Mouse (Mus musculus): ENCODE results near the gene Ddx60. TPM values are rescaled to one million over a fixed set of nuclear protein-coding genes. Genes with fewer than 3 reads are reported as not detected.

The Ddx60 gene
- total RNA-seq, 2 experiments from 2014 or later = 0.72 to 0.81 TPM

DNA sequence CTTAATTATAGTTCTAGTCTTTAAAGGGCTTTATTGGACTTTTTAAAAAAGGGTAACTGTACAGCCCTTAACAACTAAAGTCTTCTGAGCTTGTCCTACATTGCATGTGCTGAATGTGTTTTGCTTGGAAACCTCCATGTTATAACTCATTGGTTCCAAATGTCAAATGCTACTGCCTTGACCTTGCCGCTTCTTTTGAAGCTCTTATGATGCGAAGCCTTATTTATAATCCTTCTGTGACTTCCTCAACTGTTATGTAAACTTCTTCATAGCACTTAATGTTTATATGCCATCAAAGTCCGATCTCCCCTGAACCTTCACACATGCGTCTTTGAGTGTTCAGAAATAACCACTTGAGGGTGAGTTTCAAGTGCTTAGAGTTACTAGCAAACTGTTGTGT is 57.1 kb downstream of the Ddx60 start:
- intact Hi-C loops (cut with DNase I) = no loop called here

GRCm38 (mm10) chr8:61985703-61986475 is 58.0 kb downstream of the Ddx60 start:
- no peak for DNase-seq
- intact Hi-C loops (cut with DNase I) = no loop called here

More for the DNA sequence above, 57.1 kb downstream of the Ddx60 start:
- no peak for DNase-seq

GRCm38 (mm10) chr8:61989464-61989863 is 61.6 kb downstream of the Ddx60 start:
- DNase-seq = no peak
- intact Hi-C loops (cut with DNase I) = no loop called here

DNA sequence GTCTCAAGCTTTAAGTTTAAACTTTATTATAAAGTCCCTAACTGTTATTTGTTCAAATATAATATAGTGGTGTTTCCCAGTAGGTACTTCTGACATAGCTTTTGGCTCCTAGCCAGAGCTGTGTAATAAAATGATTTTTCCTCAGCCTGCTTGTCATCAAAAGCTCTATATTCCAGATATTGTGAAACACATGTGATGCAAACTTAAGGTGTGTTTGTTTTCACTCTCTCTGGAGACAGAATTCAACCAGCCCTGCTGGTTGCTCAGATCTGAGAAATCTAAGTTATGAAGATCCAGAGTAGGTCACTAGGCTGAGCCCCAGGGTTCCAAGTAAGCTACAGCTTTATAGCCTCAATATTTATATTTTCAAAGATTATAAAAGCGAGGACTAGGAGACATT is 64.9 kb downstream of the Ddx60 start:
- no peak for DNase-seq

DNA sequence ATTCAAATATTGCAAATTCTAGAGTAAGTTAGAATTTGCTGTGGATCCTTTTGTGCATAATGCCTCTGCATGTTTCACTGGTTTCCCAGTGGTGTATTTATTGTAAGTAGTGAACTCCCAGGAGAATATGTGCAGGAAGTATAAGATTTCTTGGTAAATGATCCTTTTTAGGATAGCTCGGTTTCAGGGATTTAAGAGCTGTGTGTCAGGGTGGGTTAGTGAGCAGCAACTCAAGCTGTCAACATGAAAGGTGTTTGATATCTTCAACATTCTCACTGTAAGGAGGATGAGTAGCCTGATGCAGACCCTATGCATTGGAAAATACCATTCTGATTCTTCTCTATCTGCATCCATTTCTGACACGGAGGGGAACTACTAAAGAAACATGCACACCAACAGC is 69.2 kb downstream of the Ddx60 start:
- no peak for DNase-seq
- intact Hi-C loops (cut with DNase I) = no loop called here

More for the DNA sequence above, 64.9 kb downstream of the Ddx60 start:
- intact Hi-C loops (cut with DNase I) = no loop called here

DNA sequence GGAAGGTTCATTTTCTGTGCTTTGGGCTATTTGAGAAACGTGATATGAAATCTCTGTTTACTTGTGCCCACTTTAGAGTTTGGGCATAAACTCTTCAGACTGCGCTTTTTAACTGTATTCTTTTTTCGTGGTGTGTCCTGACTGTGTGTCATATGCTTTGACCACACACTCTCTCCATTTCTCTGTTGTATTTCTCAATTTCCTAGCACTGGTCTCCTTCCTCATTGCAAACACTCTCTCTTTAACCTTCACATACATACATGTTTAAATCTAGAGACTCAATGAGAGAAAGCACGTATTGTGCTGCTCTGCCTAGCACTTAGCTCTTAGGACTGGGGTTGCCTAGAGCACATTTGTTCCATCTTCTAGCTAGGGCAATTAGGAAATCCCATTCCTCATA is 86.3 kb downstream of the Ddx60 start:
- no peak for DNase-seq
- intact Hi-C loops (cut with DNase I) = no loop called here

DNA sequence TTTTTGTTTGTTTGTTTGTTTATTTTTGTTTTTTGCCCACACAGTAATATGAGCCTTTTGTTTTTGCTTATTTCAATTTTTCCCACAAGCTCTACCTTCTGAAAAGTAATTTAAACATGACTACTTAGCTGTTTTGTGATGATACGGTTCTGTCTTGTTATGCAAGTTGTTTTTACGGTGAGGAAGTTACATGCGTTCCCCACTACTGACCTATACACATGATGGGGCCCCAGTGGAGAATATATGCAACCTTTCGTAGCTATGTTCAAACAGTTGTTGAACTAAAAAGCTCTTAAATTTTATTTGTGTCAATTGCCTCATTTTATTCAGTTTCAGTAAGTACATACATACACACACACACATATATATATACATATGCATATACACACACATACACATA is 86.7 kb downstream of the Ddx60 start:
- intact Hi-C loops (cut with DNase I) = no loop called here
- no peak for DNase-seq

- DNase-seq = no peak
- intact Hi-C loops (cut with DNase I) = loop anchor here (10.0 kb wide), 1 partner anchor 130 kb away; the partner anchor contains the start of gene Palld
Observed at GRCm38 (mm10) chr8:62034351-62034750, 106.5 kb downstream of the Ddx60 start.

GRCm38 (mm10) chr8:62046809-62047208 is 118.9 kb downstream of the Ddx60 start:
- intact Hi-C loops (cut with DNase I) = no loop called here
- DNase-seq = no peak

- peak; percentile 3 for DNase-seq
- intact Hi-C loops (cut with DNase I) = loop anchor here (10.0 kb wide), 1 partner anchor 526 kb away; no protein-coding TSS in a partner anchor
Observed at GRCm38 (mm10) chr8:62060357-62060756, 132.5 kb downstream of the Ddx60 start.

- DNase-seq = no peak
- intact Hi-C loops (cut with DNase I) = loop anchor here (10.0 kb wide), 1 partner anchor 534 kb away; no protein-coding TSS in a partner anchor
Observed at GRCm38 (mm10) chr8:62068305-62068704, 140.4 kb downstream of the Ddx60 start.

- intact Hi-C loops (cut with DNase I) = loop anchor here (5.0 kb wide), 1 partner anchor 1797 kb away; no protein-coding TSS in a partner anchor
- no peak for DNase-seq
Observed at GRCm38 (mm10) chr8:62080195-62080802, 152.4 kb downstream of the Ddx60 start.

GRCm38 (mm10) chr8:62081804-62082203 is 153.9 kb downstream of the Ddx60 start:
- no peak for DNase-seq
- intact Hi-C loops (cut with DNase I) = loop anchor here (5.0 kb wide), 1 partner anchor 1795 kb away; no protein-coding TSS in a partner anchor

Other genes with a start within 250 kb of the Ddx60 start
- 1 to 10 TPM; 7.3 to 9.5 TPM for gene Palld, start 25.4 kb upstream of the Ddx60 start, total RNA-seq (2021)
- gene Anxa10, start 195.1 kb downstream of the Ddx60 start, total RNA-seq (2021) = not detected